Mouse (Mus musculus): Measurements from ENCODE around the gene Dnaja3. TPM values are rescaled to one million over a fixed set of nuclear protein-coding genes. Genes with fewer than 3 reads are reported as not detected.

Gene Dnaja3
- 66.0 and 66.5 TPM in 2 replicates for polyA plus RNA-seq (2015; fragmentation: Nextera tagmentation; extraction: Ambion mirVana)

GRCm38 (mm10) chr16:4639831-4640237 is at the start of gene Dnaja3, which contains the start of gene Vasn:
Dnaja3 (plus strand) TSS chr16:4639989.
Vasn (plus strand) TSS chr16:4639941.
- H3K27me3 ChIP-seq: no peaks in the 10 kb centered on the region
- peak within 1 kb of the TSS; percentile 97 for H3K27ac ChIP-seq
- H3K9me3 ChIP-seq: no peaks in the 10 kb centered on the region
- no peaks in the 10 kb centered on the region for H3K36me3 ChIP-seq
- WGBS: under 1% methylated on average over 22 of the region's 22 CpGs
- peak within 1 kb of the TSS; percentile 63 for H3K4me2 ChIP-seq
- H3K4me3 ChIP-seq: peak within 1 kb of the TSS; percentile 64
- H3K9ac ChIP-seq: peak within 1 kb of the TSS; percentile 70
- H3K4me1 ChIP-seq: peaks cover 54% of the 10 kb centered on the region
- peak; percentile 89 for ATAC-seq (ENCODE audit: borderline replicate concordance, extremely low read depth, low FRiP score, low TSS enrichment)

DNA sequence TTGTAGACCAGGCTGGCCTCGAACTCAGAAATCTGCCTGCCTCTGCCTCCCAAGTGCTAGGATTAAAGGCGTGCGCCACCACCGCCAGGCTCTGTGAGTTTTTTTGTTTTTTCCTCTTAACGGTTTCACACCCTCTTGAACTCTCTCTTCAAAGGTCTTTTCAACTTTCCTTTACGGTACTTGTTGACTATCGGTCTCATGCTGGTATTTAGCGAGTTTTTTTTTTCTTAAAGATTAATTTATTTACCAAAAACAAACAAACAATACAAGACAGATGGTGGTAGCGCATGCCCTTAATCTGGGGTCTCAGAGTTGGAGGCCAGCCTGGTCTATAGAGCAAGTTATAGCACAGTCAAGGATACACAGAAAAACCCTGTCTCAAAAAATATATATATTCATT is 49.6 kb upstream of the Dnaja3 start:
- H3K9ac ChIP-seq: no peak overlapping the region
- H3K36me3 ChIP-seq: peaks cover 14% of the 10 kb centered on the region; the same call in 1 of the 2 replicates
- no peak overlapping the region for H3K27ac ChIP-seq
- WGBS: 93% methylated on average over 9 of the region's 9 CpGs
- peaks cover 47% of the 10 kb centered on the region for H3K4me1 ChIP-seq
- H3K4me2 ChIP-seq: no peak overlapping the region
- no peaks in the 10 kb centered on the region for H3K9me3 ChIP-seq
- H3K27me3 ChIP-seq: no peaks in the 10 kb centered on the region
- ATAC-seq (ENCODE audit: borderline replicate concordance, extremely low read depth, low FRiP score, low TSS enrichment): no peak
- H3K4me3 ChIP-seq: no peak overlapping the region

DNA sequence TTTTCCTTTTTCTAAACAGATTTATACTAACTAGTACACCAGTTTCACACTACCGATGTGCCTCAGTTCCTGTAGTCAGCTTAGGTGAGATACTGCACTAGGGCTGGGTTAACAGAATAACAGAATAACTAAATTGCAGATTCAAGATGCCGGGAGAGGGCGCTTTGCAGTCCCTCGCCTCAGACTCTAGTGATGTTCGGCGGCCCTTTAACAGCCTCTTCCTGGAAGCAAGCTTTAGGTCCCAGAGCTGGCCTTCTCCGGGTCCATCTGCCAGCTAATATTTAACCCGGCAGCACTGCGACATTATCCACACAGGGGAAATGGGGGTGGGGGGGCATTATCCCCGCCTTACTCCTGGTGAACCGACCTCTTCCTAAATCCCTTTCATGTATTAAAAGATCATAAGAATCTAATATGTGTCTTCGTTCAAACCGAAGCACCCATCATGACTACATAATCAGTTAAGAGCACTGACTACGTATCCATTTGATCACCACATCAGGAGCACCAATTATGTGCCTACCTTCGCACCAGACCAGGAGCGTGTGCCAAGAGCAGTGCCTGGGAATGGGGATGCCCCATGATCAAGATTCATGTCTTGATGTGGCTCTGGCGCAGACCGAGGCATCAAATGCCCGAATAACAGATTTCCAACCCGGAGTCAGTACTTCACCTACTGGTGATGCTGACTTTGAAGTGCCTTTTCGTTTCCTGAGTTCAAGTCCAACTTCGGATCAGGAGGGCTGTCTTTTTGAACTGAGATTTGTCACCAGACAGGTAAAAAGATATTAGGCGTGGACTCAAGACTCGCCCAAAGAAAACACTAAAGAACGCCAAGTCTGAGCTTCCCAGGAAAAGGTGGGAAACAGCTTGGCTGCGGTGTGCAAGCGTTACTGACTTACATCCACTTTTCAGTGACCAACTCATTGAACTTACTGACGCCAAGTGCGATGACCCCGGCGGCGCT is 46.6 kb upstream of the Dnaja3 start:
- Histone ChIP-seq H3K27ac (peak overlapping the region; percentile 95), H3K27me3 (no peaks in the 10 kb centered on the region), H3K9ac (peak overlapping the region; percentile 90), H3K9me3 (no peaks in the 10 kb centered on the region), H3K4me2 (peak overlapping the region; percentile 82), H3K4me3 (peak overlapping the region; percentile 84), H3K36me3 (peaks cover 14% of the 10 kb centered on the region; the same call in 1 of the 2 replicates), H3K4me1 (peaks cover 57% of the 10 kb centered on the region)
- WGBS: 10% methylated on average over 32 of the region's 32 CpGs
- ATAC-seq (ENCODE audit: borderline replicate concordance, extremely low read depth, low FRiP score, low TSS enrichment): no peak

DNA sequence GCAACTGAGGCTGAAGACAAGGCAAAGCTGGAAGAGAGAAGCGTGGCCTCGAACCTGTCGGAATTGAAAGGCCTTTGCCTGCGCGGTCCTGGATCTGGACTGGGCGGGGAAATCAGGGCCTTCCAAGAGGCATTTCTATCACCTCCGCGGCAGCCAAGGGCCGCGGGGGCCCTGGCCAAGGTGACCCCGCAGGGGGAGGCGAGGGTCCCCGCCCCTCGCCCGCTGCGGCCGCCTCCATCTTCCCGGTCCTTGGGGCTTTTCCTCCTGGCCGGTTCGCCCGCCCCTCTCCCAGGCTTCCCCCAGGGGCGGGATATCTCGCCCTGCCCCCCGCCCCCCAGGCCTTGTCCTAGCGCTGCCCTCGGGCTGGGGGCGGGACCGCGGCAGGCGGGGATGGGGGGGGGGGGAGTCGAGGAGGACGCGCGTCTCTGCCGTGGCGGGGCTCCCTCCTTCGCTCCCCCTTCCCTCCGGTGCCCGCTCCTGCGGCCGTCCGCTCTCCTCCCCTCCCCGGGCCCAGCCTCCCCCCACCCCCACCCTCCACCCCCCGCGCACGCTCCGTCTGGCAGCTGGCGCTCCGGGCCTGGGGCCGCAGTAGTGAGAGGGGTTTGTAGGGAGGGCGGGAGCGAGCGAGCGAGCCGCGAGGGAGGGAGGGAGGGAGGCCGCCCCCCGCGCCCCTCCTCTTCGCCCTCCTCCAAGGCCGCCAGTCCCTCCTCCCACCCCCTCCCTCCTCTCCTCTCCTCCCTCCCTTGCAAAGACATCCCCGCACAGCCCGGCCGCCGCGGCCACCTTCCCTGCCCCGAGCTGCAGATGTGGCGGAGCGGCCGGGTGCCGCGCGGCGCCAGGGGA is 45.6 kb upstream of the Dnaja3 start, which contains the start of gene Glis2:
Gene Glis2 (plus strand): TSS at position 743 of the 843 bp plus-strand sequence.
- Histone ChIP-seq H3K36me3 (peaks cover 14% of the 10 kb centered on the region; the same call in 1 of the 2 replicates), H3K4me3 (peak within 1 kb of the TSS; percentile 84), H3K27me3 (no peaks in the 10 kb centered on the region), H3K4me2 (peak within 1 kb of the TSS; percentile 82), H3K27ac (peak within 1 kb of the TSS; percentile 95), H3K4me1 (peaks cover 65% of the 10 kb centered on the region), H3K9me3 (no peaks in the 10 kb centered on the region), H3K9ac (peak within 1 kb of the TSS; percentile 90)
- peak; percentile 88 for ATAC-seq (ENCODE audit: borderline replicate concordance, extremely low read depth, low FRiP score, low TSS enrichment)
- WGBS: 1% methylated on average over 18 of the region's 74 CpGs

DNA sequence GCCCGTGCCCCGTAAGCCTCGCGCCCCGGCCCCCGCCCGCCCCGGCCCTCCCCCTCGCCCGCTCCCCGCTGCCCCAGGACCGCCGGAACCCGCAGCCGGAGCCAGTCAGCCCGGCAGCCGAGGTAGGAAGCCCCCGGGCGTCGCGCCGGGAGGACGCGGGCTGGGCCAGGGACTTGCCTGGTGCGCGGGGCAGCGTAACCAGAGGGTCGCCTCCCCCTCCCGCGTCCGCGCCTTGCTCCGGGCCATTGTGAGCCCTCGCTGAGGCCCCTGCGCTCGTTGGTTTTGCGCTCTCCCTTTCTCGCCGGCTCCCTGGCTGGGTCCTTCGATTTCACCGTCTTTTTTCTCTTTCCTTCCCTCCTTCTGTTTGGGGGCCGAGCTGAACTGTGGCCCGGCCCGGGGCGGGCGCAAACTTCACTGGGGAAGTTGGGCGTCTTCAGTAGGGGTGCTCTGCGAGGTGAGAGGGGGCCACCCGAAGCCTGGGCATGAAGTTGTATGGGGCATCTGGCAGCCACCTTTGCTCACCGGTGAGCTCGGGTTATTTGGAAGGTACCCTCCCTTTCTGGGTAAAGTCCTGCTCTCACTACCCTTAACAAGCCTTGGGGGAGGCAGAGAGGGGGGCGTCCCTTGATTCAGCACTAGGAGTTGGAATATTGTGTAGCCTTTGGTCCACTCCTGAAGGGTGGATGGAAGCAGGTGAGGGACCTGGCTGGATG is 44.8 kb upstream of the Dnaja3 start:
- ATAC-seq (ENCODE audit: borderline replicate concordance, extremely low read depth, low FRiP score, low TSS enrichment): peak; percentile 20; the same call in 1 of the 2 replicates
- WGBS: 0% methylated on average over 40 of the region's 52 CpGs

GRCm38 (mm10) chr16:4595527-4595963 is 44.2 kb upstream of the Dnaja3 start:
- Histone ChIP-seq H3K27ac (peak overlapping the region; percentile 95), H3K36me3 (peaks cover 10% of the 10 kb centered on the region; the same call in 1 of the 2 replicates), H3K27me3 (no peaks in the 10 kb centered on the region), H3K4me3 (peak overlapping the region; percentile 84), H3K4me1 (peaks cover 72% of the 10 kb centered on the region), H3K9me3 (no peaks in the 10 kb centered on the region), H3K9ac (peak overlapping the region; percentile 90), H3K4me2 (peak overlapping the region; percentile 82)
- peak; percentile 11; the same call in 1 of the 2 replicates for ATAC-seq (ENCODE audit: borderline replicate concordance, extremely low read depth, low FRiP score, low TSS enrichment)
- WGBS: 8% methylated on average over 5 of the region's 5 CpGs

More for the DNA sequence above, 44.8 kb upstream of the Dnaja3 start:
- peak overlapping the region; percentile 84 for H3K4me3 ChIP-seq
- no peaks in the 10 kb centered on the region for H3K9me3 ChIP-seq
- peak overlapping the region; percentile 82 for H3K4me2 ChIP-seq
- peak overlapping the region; percentile 90 for H3K9ac ChIP-seq
- H3K36me3 ChIP-seq: peaks cover 14% of the 10 kb centered on the region; the same call in 1 of the 2 replicates
- H3K4me1 ChIP-seq: peaks cover 68% of the 10 kb centered on the region
- peak overlapping the region; percentile 95 for H3K27ac ChIP-seq
- no peaks in the 10 kb centered on the region for H3K27me3 ChIP-seq

DNA sequence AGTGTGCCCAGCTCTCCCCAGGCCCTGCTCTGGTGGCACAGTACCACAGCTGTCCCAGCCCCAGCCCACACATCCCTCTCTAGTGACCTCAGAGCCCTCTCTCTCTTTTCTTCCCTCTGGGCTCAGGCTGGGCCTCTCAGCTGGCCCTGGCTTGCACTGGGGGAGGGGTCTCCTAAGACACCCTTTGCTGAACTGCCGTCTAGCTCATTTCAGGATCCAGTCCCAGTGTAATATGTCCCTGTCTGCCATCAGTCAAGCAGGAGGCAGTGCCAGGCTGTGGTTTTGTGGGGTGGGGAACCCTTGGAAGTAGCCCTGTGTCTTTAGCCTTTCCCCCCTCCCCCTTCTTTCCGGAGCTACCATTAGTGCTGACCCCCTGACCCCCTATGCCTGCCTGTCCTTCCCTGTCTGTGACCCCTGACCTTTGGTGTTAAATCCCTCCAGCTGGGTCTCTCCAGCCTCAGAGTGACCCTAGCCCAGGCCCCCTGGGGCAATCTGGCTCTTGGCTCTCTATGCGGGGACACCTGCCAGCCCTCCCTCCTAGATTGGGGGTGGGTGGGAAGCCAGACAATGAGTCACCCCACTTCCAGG is 43.6 kb upstream of the Dnaja3 start:
- Histone ChIP-seq H3K27me3 (no peaks in the 10 kb centered on the region), H3K4me3 (peak overlapping the region; percentile 84), H3K36me3 (0 out of 2 replicates have a peak, but pooled peaks cover 4% of the 10 kb centered on the region), H3K9ac (peak overlapping the region; percentile 90), H3K27ac (peak overlapping the region; percentile 95), H3K4me1 (peaks cover 77% of the 10 kb centered on the region), H3K9me3 (no peaks in the 10 kb centered on the region), H3K4me2 (peak overlapping the region; percentile 82)
- ATAC-seq (ENCODE audit: borderline replicate concordance, extremely low read depth, low FRiP score, low TSS enrichment): peak; percentile 6; the same call in 1 of the 2 replicates
- WGBS: 15% methylated on average over 3 of the region's 3 CpGs

DNA sequence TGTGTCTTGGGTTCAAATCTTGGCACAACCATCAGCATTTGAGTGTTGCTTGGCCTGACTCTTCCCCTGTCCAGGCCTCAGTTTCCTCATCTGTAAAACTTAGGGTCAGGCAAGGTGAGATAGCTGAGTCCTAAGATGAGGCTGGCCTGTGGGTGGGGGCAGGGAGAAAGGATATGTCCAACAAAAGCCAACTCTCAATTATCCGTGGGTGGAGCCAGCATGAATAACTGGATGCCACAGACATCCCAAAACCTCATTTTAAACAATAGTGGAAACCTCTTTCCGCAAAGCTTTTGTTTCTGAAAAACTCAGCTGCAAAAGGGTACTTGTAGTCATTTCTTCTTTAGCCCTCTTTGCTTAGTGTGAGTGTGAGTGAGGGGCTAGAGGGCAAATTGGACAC is 43.0 kb upstream of the Dnaja3 start:
- Histone ChIP-seq H3K4me1 (peaks cover 77% of the 10 kb centered on the region), H3K27me3 (no peaks in the 10 kb centered on the region), H3K4me2 (peak overlapping the region; percentile 82), H3K9ac (no peak overlapping the region), H3K36me3 (0 out of 2 replicates have a peak, but pooled peaks cover 2% of the 10 kb centered on the region), H3K27ac (peak overlapping the region; percentile 54), H3K4me3 (peak overlapping the region; percentile 84), H3K9me3 (no peaks in the 10 kb centered on the region)
- ATAC-seq (ENCODE audit: borderline replicate concordance, extremely low read depth, low FRiP score, low TSS enrichment): no peak
- 49% methylated on average over 2 of the region's 2 CpGs for WGBS

DNA sequence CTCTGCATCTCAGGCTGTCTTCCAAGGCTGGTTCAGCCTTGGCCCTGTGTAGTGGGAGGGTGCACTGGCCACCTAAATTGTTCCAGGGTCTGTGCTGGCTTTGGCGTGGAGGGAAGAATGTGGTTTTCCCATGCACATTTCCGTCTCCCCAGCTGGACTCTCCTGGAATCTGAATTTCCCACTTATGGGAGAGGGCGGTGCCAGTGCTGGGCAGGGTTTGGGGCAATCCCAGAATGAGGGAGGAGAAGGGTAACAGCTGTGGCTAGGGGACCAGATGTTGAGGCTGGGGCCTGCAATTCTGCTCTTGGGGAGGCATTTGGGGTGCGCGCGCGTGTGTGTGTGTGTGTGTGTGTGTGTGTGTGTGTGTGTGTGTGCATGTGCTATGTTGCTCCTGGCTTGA is 42.5 kb upstream of the Dnaja3 start:
- no peaks in the 10 kb centered on the region for H3K9me3 ChIP-seq
- H3K9ac ChIP-seq: no peak overlapping the region
- peaks cover 77% of the 10 kb centered on the region for H3K4me1 ChIP-seq
- H3K27ac ChIP-seq: peak overlapping the region; percentile 54
- no peaks in the 10 kb centered on the region for H3K27me3 ChIP-seq
- H3K4me3 ChIP-seq: peak overlapping the region; percentile 11; the same call in 1 of the 2 replicates
- 42% methylated on average over 7 of the region's 7 CpGs for WGBS
- H3K4me2 ChIP-seq: peak overlapping the region; percentile 82
- H3K36me3 ChIP-seq: no peaks in the 10 kb centered on the region
- no peak for ATAC-seq (ENCODE audit: borderline replicate concordance, extremely low read depth, low FRiP score, low TSS enrichment)

DNA sequence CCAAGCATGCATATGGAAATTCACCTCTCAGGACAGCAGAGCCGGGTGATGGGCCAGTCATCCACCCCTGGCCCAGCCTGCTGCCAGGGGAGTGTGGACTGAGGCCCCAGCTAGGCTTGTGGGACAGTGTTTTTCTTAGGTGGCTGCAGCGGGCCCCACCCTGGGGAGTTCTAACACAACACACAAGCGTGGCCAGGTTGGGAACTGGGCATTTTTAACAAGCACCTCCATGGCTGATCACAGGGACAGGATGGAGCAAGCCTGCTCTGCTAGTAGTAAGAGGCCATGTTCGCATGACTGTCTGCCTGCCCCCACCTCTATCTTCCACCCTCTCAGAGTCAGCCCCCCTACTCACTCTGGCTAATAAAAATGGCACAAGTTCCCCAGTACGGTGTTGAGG is 41.7 kb upstream of the Dnaja3 start:
- no peaks in the 10 kb centered on the region for H3K27me3 ChIP-seq
- no peaks in the 10 kb centered on the region for H3K9me3 ChIP-seq
- no peak overlapping the region for H3K4me3 ChIP-seq
- H3K4me2 ChIP-seq: no peak overlapping the region
- ATAC-seq (ENCODE audit: borderline replicate concordance, extremely low read depth, low FRiP score, low TSS enrichment): no peak
- no peaks in the 10 kb centered on the region for H3K36me3 ChIP-seq
- H3K9ac ChIP-seq: no peak overlapping the region
- WGBS: 66% methylated on average over 5 of the region's 5 CpGs
- no peak overlapping the region for H3K27ac ChIP-seq
- peaks cover 78% of the 10 kb centered on the region for H3K4me1 ChIP-seq
